Mouse (Mus musculus): ENCODE data around the gene Zcchc7.
A peak's percentile ranks its signal among the peaks of the same experiment; 100 is the strongest.

Zcchc7 gene

GRCm38 (mm10) chr4:44755553-44756133 lies at the start of gene Zcchc7:
Gene Zcchc7 (plus strand): TSS chr4:44755877.
- no peak for DNase-seq (ENCODE audit: low read depth, low spot score)

- peak; percentile 94 for DNase-seq (ENCODE audit: low read depth, low spot score)
Measured at GRCm38 (mm10) chr4:44705967-44706366, 49.7 kb upstream of the Zcchc7 start.

GRCm38 (mm10) chr4:44706865-44707264 lies 48.8 kb upstream of the Zcchc7 start:
- DNase-seq (ENCODE audit: low read depth, low spot score) = peak; percentile 59

GRCm38 (mm10) chr4:44708311-44708710 lies 47.4 kb upstream of the Zcchc7 start:
- peak; percentile 81 for DNase-seq (ENCODE audit: low read depth, low spot score)

GRCm38 (mm10) chr4:44709091-44709695 lies 46.5 kb upstream of the Zcchc7 start:
- DNase-seq (ENCODE audit: low read depth, low spot score) = peak; percentile 80

- peak; percentile 67 for DNase-seq (ENCODE audit: low read depth, low spot score)
Measured at GRCm38 (mm10) chr4:44709740-44710700, 45.7 kb upstream of the Zcchc7 start, which contains the start of gene Pax5. Gene Pax5 (minus strand): TSS chr4:44710487.

GRCm38 (mm10) chr4:44710701-44711097 lies 45.0 kb upstream of the Zcchc7 start:
- DNase-seq (ENCODE audit: low read depth, low spot score) = peak; percentile 85

- no peak for DNase-seq (ENCODE audit: low read depth, low spot score)
Measured at GRCm38 (mm10) chr4:44711136-44711900, 44.4 kb upstream of the Zcchc7 start.

GRCm38 (mm10) chr4:44712051-44712700 lies 43.5 kb upstream of the Zcchc7 start:
- DNase-seq (ENCODE audit: low read depth, low spot score) = no peak

GRCm38 (mm10) chr4:44712786-44713553 lies 42.7 kb upstream of the Zcchc7 start:
- DNase-seq (ENCODE audit: low read depth, low spot score) = no peak

- DNase-seq (ENCODE audit: low read depth, low spot score) = no peak
Measured at GRCm38 (mm10) chr4:44713554-44714051, 42.1 kb upstream of the Zcchc7 start.

GRCm38 (mm10) chr4:44714111-44714621 lies 41.5 kb upstream of the Zcchc7 start:
- DNase-seq (ENCODE audit: low read depth, low spot score) = no peak

- no peak for DNase-seq (ENCODE audit: low read depth, low spot score)
Measured at GRCm38 (mm10) chr4:44715621-44716160, 40.0 kb upstream of the Zcchc7 start.

GRCm38 (mm10) chr4:44716391-44716790 lies 39.3 kb upstream of the Zcchc7 start:
- DNase-seq (ENCODE audit: low read depth, low spot score) = no peak

- DNase-seq (ENCODE audit: low read depth, low spot score) = no peak
Measured at GRCm38 (mm10) chr4:44717676-44718075, 38.0 kb upstream of the Zcchc7 start.

GRCm38 (mm10) chr4:44720046-44720445 lies 35.6 kb upstream of the Zcchc7 start:
- DNase-seq (ENCODE audit: low read depth, low spot score) = no peak

- no peak for DNase-seq (ENCODE audit: low read depth, low spot score)
Measured at GRCm38 (mm10) chr4:44721237-44721636, 34.4 kb upstream of the Zcchc7 start.

GRCm38 (mm10) chr4:44740471-44740870 lies 15.2 kb upstream of the Zcchc7 start:
- no peak for DNase-seq (ENCODE audit: low read depth, low spot score)

GRCm38 (mm10) chr4:44756134-44756951 lies 666 bp downstream of the Zcchc7 start:
- DNase-seq (ENCODE audit: low read depth, low spot score) = peak; percentile 98

All from A20 (cell line).